In the genomic region with DNA sequence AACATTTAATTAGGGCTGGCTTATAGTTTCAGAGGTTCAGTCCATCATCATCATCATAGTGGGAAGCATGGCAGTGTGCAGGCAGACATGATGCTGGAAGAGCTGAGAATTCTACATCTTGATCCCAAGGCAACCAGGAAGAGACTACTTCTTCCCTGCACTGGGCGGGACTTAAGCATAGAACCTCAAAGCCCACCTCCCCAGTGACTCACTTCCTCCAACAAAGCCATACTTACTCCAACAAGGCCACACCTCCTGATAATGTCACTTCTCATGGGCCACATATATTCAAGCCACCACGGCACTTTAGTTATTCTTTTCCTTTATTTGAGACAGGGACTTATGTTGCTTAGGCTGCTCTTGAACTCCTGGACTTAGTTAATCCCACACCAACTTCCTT, we compare ENCODE assay signal across 41 mouse cellular contexts. TPM values are rescaled to one million over a fixed set of nuclear protein-coding genes. Genes with fewer than 3 reads are reported as not detected.
"Had no signal": no experiment of that assay in that cellular context is flagged by ENCODE, and none has a peak within 500 bp of the region (broad histone marks: within the 10 kb centered on the region; RNA-seq: fewer than 3 reads in every experiment).

No protein-coding gene starts in this region.

- H3K9ac ChIP-seq: heart, embryonic 12.5 days; hindbrain, embryonic 13.5 days; hindbrain, embryonic 15.5 days; limb, embryonic 13.5 days; limb, embryonic 15.5 days; liver, embryonic 12.5 days; liver, embryonic 14.5 days had no signal

- H3K27ac ChIP-seq: gastrocnemius, adult 2 months; heart, embryonic 10.5 days; hindbrain, embryonic 10.5 days; hindbrain, embryonic 13.5 days; hindbrain, embryonic 15.5 days; hindbrain, postnatal 0 days; limb, embryonic 13.5 days; limb, embryonic 15.5 days; liver, embryonic 12.5 days; liver, embryonic 14.5 days had no signal

- H3K4me2 ChIP-seq: heart, embryonic 12.5 days; hindbrain, embryonic 13.5 days; limb, embryonic 13.5 days; limb, embryonic 15.5 days; liver, embryonic 12.5 days had no signal

- H3K9me3 ChIP-seq: heart, embryonic 10.5 days; heart, embryonic 12.5 days; hindbrain, embryonic 10.5 days; hindbrain, embryonic 13.5 days; hindbrain, embryonic 15.5 days; limb, embryonic 13.5 days; limb, embryonic 15.5 days; liver, embryonic 12.5 days had no signal

- H3K27me3 ChIP-seq: heart, embryonic 12.5 days; hindbrain, embryonic 15.5 days; limb, embryonic 13.5 days; limb, embryonic 15.5 days; liver, embryonic 12.5 days had no signal

- ATAC-seq: hindbrain, postnatal 0 days; intestine, embryonic 16.5 days; liver, embryonic 12.5 days had no signal

- DNase-seq: gastrocnemius, adult 2 months; gastrocnemius, postnatal 10 days; gastrocnemius, postnatal 36 days; heart, adult 18-20 months; heart, postnatal 10 days; heart, postnatal 4 days; kidney, adult 11 months; kidney, adult 8-10 months; kidney, postnatal 10 days; kidney, postnatal 36 days; layer of hippocampus, adult 9-11 months; layer of hippocampus, postnatal 36 days; left cerebral cortex, postnatal 4 days had no signal

- H3K4me3 ChIP-seq: gastrocnemius, adult 2 months; heart, embryonic 10.5 days; heart, embryonic 12.5 days; hindbrain, embryonic 10.5 days; hindbrain, embryonic 13.5 days; hindbrain, embryonic 15.5 days; limb, embryonic 13.5 days; limb, embryonic 15.5 days; liver, embryonic 12.5 days had no signal

RNA-seq across cellular contexts. Expression of a gene that starts 5.4 kb away (rescaled TPM):
- total RNA-seq: gastrocnemius, adult 2 months had no signal

RNA-seq across cellular contexts. Expression of a gene that starts 38.5 kb away (rescaled TPM):
- total RNA-seq: gastrocnemius, adult 2 months; gastrocnemius, postnatal 10 days; gastrocnemius, postnatal 36 days; heart, adult 18-20 months; heart, adult 8-10 months; heart, postnatal 10 days; heart, postnatal 25 days; heart, postnatal 4 days; hindbrain, postnatal 0 days; layer of hippocampus, adult 18-20 months; layer of hippocampus, adult 8-10 months; layer of hippocampus, postnatal 14 days; layer of hippocampus, postnatal 36 days; left cerebral cortex, adult 18-20 months; left cerebral cortex, adult 8-10 months; left cerebral cortex, postnatal 10 days; left cerebral cortex, postnatal 25 days; left cerebral cortex, postnatal 4 days; liver, adult 2 months had no signal
- polyA plus RNA-seq: heart, embryonic 10.5 days; heart, embryonic 12.5 days; heart, embryonic 14.5 days; heart, embryonic 16.5 days; hindbrain, embryonic 10.5 days; hindbrain, embryonic 13.5 days; hindbrain, embryonic 15.5 days; hindbrain, postnatal 0 days; intestine, embryonic 14.5 days; intestine, embryonic 16.5 days; kidney, embryonic 14.5 days; kidney, embryonic 16.5 days; large intestine, adult 2 months; limb, embryonic 11.5 days; limb, embryonic 13.5 days; limb, embryonic 15.5 days; liver, adult 2 months; liver, embryonic 12.5 days; liver, embryonic 14.5 days had no signal
